ENCODE assay signal across 9 mouse cellular contexts in the genomic region with DNA sequence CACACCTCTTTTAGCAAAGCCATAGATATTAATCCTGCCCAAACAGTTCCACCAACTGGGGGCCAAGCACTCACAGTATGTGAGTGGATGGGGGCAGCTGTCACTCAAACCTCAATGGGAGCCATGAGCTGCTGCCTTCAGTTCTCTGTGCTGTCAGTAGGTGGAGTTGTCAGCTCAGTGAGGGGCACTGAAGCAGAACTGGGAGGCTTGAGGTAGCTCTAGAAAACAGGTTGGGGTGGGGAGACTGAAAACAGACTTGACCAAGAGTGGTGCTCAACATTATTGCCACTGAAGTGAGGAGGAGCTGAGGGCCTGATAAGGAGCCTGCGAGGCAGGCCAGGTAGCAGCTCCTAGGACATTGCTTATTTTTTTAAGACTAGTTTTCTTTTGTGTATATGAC. TPM values are rescaled to one million over a fixed set of nuclear protein-coding genes. Genes with fewer than 3 reads are reported as not detected.
DNase-seq lines count a peak whose midpoint lies in the region; TF ChIP-seq lines count a peak whose summit lies in the region.
"Had no signal": no experiment of that assay in that cellular context is flagged by ENCODE, and none has a peak within 500 bp of the region (broad histone marks: within the 10 kb centered on the region; RNA-seq: fewer than 3 reads in every experiment).

No protein-coding gene starts in this region.

- peaks cover 12% of the 10 kb centered on the region for H3K4me1 ChIP-seq in heart, adult 2 months (ENCODE audit: control insufficient read depth, insufficient read depth, low read length)
- peaks cover 11% of the 10 kb centered on the region for H3K4me1 ChIP-seq in heart, embryonic 10.5 days

- peak; percentile 50 for TF ChIP-seq CTCF in heart, adult 2 months (IDR thresholded peaks at IDR 0.05)

- no peaks in the 10 kb centered on the region for H3K27me3 ChIP-seq in heart, adult 2 months (ENCODE audit: control insufficient read depth, insufficient read depth, low read length)
- no peaks in the 10 kb centered on the region for H3K27me3 ChIP-seq in heart, embryonic 10.5 days (ENCODE audit: insufficient read depth, poor library complexity, severe bottlenecking)

- H3K27ac ChIP-seq in heart, adult 2 months, result no peak overlapping the region
- H3K27ac ChIP-seq in heart, embryonic 10.5 days, result no peak overlapping the region

- TF ChIP-seq EP300 in heart, adult 2 months (IDR thresholded peaks at IDR 0.05; ENCODE audit: insufficient read depth, low read depth, low read length), result no peak

- H3K79me2 ChIP-seq in heart, adult 2 months (replicated peaks; ENCODE audit: control insufficient read depth, insufficient read depth, low read length), result peaks cover 18% of the 10 kb centered on the region

- 88% methylated on average over 1 of the region's 1 CpGs for WGBS in heart, adult 2 months
- 79% methylated on average over 1 of the region's 1 CpGs for WGBS in heart, embryonic 10.5 days

- no peaks in the 10 kb centered on the region for H3K9me3 ChIP-seq in heart, embryonic 10.5 days

- H3K36me3 ChIP-seq in heart, adult 2 months (ENCODE audit: control insufficient read depth, insufficient read depth, low read length), result no peaks in the 10 kb centered on the region
- H3K36me3 ChIP-seq in heart, embryonic 10.5 days, result no peaks in the 10 kb centered on the region

- no peak overlapping the region for H3K9ac ChIP-seq in heart, adult 2 months (ENCODE audit: low read depth, low read length)

- H3K4me3 ChIP-seq in heart, adult 2 months, result no peak overlapping the region
- H3K4me3 ChIP-seq in heart, embryonic 10.5 days, result no peak overlapping the region

- no peak for TF ChIP-seq POLR2A in heart, adult 2 months (IDR thresholded peaks at IDR 0.05; ENCODE audit: insufficient read depth, low read depth, low read length)

- no peak for DNase-seq in heart, adult 2 months
- no peak for DNase-seq in heart, embryonic 10.5 days (ENCODE audit: low spot score)
- DNase-seq in 416B (ENCODE audit: low read depth), result peak; percentile 57
- DNase-seq in NIH3T3 (ENCODE audit: low read depth), result peak; percentile 14
- peak; percentile 48 for DNase-seq in lung, postnatal 14 days
- no peak for DNase-seq in adrenal gland, postnatal 25 days
- DNase-seq in embryo, embryonic 9.5 days (ENCODE audit: extremely low spot score), result no peak
- no peak for DNase-seq in adrenal gland, postnatal 10 days

- intact Hi-C loops in heart, adult 2 months (cut with DNase I), result no loop called here

RNA-seq across cellular contexts. Expression of a gene that starts 5.3 kb away (rescaled TPM):
- total RNA-seq in heart, adult 2 months (2021), result 10 to 100 TPM; 13.3 to 17.6 TPM
- polyA plus RNA-seq in heart, adult 2 months (2012; rRNA removed), result 32.2 and 34.2 TPM in 2 replicates
- 79.4 and 85.3 TPM in 2 replicates for polyA plus RNA-seq in heart, embryonic 10.5 days (2016; fragmentation: Nextera tagmentation; extraction: Ambion mirVana)
- total RNA-seq in adrenal gland, postnatal 25 days (2021), result 50.8 and 67.0 TPM in 2 replicates
- 10 to 100 TPM; 38.4 to 45.0 TPM for total RNA-seq in adrenal gland, postnatal 10 days (2021)

RNA-seq across cellular contexts. Expression of a gene that starts 21.0 kb away (rescaled TPM):
- under 1 TPM; 0.07 to 0.13 TPM for total RNA-seq in heart, adult 2 months (2021)
- 0.18 and 0.23 TPM in 2 replicates for polyA plus RNA-seq in heart, adult 2 months (2012; rRNA removed)
- polyA plus RNA-seq in heart, embryonic 10.5 days (2016; fragmentation: Nextera tagmentation; extraction: Ambion mirVana), result 0.07 and 0.11 TPM in 2 replicates
- total RNA-seq in adrenal gland, postnatal 25 days (2021), result 0.43 and 0.95 TPM in 2 replicates
- total RNA-seq in adrenal gland, postnatal 10 days (2021), result under 1 TPM; 0.24 to 0.45 TPM
- total RNA-seq: hematopoietic stem cell, adult 5-6 weeks had no signal

RNA-seq across cellular contexts. Expression of a gene that starts 33.5 kb away (rescaled TPM):
- 100 to 1,000 TPM; 699 to 921 TPM for total RNA-seq in heart, adult 2 months (2021)
- polyA plus RNA-seq in heart, adult 2 months (2012; rRNA removed), result 643 and 921 TPM in 2 replicates
- 96.2 and 144 TPM in 2 replicates for polyA plus RNA-seq in heart, embryonic 10.5 days (2016; fragmentation: Nextera tagmentation; extraction: Ambion mirVana)
- total RNA-seq in adrenal gland, postnatal 25 days (2021), result 262 and 318 TPM in 2 replicates
- 100 to 1,000 TPM; 347 to 385 TPM for total RNA-seq in adrenal gland, postnatal 10 days (2021)

RNA-seq across cellular contexts. Expression of a gene that starts 39.5 kb away (rescaled TPM):
- under 1 TPM; 0.36 to 0.47 TPM for total RNA-seq in heart, adult 2 months (2021)
- polyA plus RNA-seq in heart, adult 2 months (2012; rRNA removed), result 1.1 and 1.4 TPM in 2 replicates
- 0.14 and 0.52 TPM in 2 replicates for polyA plus RNA-seq in heart, embryonic 10.5 days (2016; fragmentation: Nextera tagmentation; extraction: Ambion mirVana)
- total RNA-seq in adrenal gland, postnatal 25 days (2021), result not detected in 2 replicates
- under 1 TPM in 1 of 2 experiments, not detected in 1; 0.18 TPM for total RNA-seq in adrenal gland, postnatal 10 days (2021)
- total RNA-seq: hematopoietic stem cell, adult 5-6 weeks had no signal

Comparison
In these comparisons a context has a peak if more than half of its experiments do, and no peak if none do; other contexts are left out.
1. DNase-seq: peak in 416B (single experiment), NIH3T3 (single experiment) and lung, postnatal 14 days (single experiment); none in heart, adult 2 months (0 of 2), heart, embryonic 10.5 days (single experiment), adrenal gland, postnatal 25 days (single experiment), embryo, embryonic 9.5 days (single experiment) and adrenal gland, postnatal 10 days (single experiment).